ENCODE assay signal across 17 mouse cellular contexts in genomic region chr16:26357863-26358780, GRCm38 (mm10). TPM values are rescaled to one million over a fixed set of nuclear protein-coding genes. Genes with fewer than 3 reads are reported as not detected.
DNase-seq lines count a peak whose midpoint lies in the region; ATAC-seq and TF ChIP-seq lines count a peak whose summit lies in the region.
"Had no signal": no experiment of that assay in that cellular context is flagged by ENCODE, and none has a peak within 500 bp of the region (broad histone marks: within the 10 kb centered on the region; RNA-seq: fewer than 3 reads in every experiment).

No protein-coding gene starts in this region.

- peaks cover 4% of the 10 kb centered on the region; the same call in 1 of the 2 replicates for H3K4me1 ChIP-seq in kidney, embryonic 14.5 days (ENCODE audit: control insufficient read depth, insufficient read depth, low read length)
- H3K4me1 ChIP-seq in liver, embryonic 14.5 days (replicated peaks; ENCODE audit: control insufficient read depth in 2 of 2, insufficient read depth in 2 of 2, low read length in 1 of 2) = peaks cover 0 to 11% of the 10 kb centered on the region in 2 experiments
- H3K4me1 ChIP-seq: embryonic facial prominence, embryonic 13.5 days; heart, embryonic 10.5 days; limb, embryonic 13.5 days had no signal

- TF ChIP-seq CTCF in liver, embryonic 14.5 days (IDR thresholded peaks at IDR 0.05; ENCODE audit: low read depth) = no peak

- no peak overlapping the region for H3K9ac ChIP-seq in kidney, embryonic 14.5 days (ENCODE audit: low read depth, low read length)
- H3K9ac ChIP-seq in liver, embryonic 14.5 days (replicated peaks) = no peak overlapping the region
- H3K9ac ChIP-seq: embryonic facial prominence, embryonic 13.5 days; hindbrain, embryonic 14.5 days; limb, embryonic 13.5 days; neural tube, embryonic 12.5 days had no signal

- intact Hi-C loops in heart, postnatal 25 days (cut with DNase I) = no loop called here
- intact Hi-C loops in heart, postnatal 36 days (cut with DNase I) = no loop called here

- WGBS in kidney, embryonic 14.5 days = 53% methylated on average over 5 of the region's 5 CpGs
- 43% methylated on average over 5 of the region's 5 CpGs for WGBS in liver, embryonic 14.5 days (ENCODE audit: insufficient replicate concordance)

- DNase-seq in kidney, adult 8-10 months = peak; percentile 44 to 64
- peak; percentile 3 for DNase-seq in lung, postnatal 10 days
- no peak for DNase-seq in lung, postnatal 14 days
- DNase-seq in liver, embryonic 14.5 days (ENCODE audit: low read depth in 3 of 3, low spot score in 3 of 3) = no peak
- DNase-seq in heart, postnatal 25 days (ENCODE audit: low spot score) = no peak
- DNase-seq in heart, postnatal 36 days = no peak
- DNase-seq: adrenal gland, postnatal 25 days; cerebellum, adult 8-10 months; heart, postnatal 10 days; thymus, adult 18-20 months had no signal

- ATAC-seq in kidney, embryonic 14.5 days (ENCODE audit: low FRiP score, low TSS enrichment) = no peak
- peak; percentile 74 for ATAC-seq in liver, embryonic 14.5 days (ENCODE audit: insufficient read depth)
- ATAC-seq: intestine, embryonic 16.5 days had no signal

- H3K4me3 ChIP-seq in kidney, embryonic 14.5 days (ENCODE audit: low read length) = no peak overlapping the region
- H3K4me3 ChIP-seq in liver, embryonic 14.5 days (ENCODE audit: insufficient read depth in 1 of 2, low read depth in 2 of 2, low read length in 2 of 2) = no peak overlapping the region
- H3K4me3 ChIP-seq: embryonic facial prominence, embryonic 13.5 days; heart, embryonic 10.5 days; limb, embryonic 13.5 days; neural tube, embryonic 12.5 days had no signal

- no peak overlapping the region for H3K4me2 ChIP-seq in kidney, embryonic 14.5 days (replicated peaks; ENCODE audit: low read depth, low read length)
- H3K4me2 ChIP-seq in liver, embryonic 14.5 days (ENCODE audit: low read depth) = no peak overlapping the region
- H3K4me2 ChIP-seq: embryonic facial prominence, embryonic 13.5 days; hindbrain, embryonic 14.5 days; limb, embryonic 13.5 days; neural tube, embryonic 12.5 days had no signal

- TF ChIP-seq EP300 in liver, embryonic 14.5 days (IDR thresholded peaks at IDR 0.05; ENCODE audit: low read depth) = peak; percentile 46; the same call in 1 of the 2 replicates

- no peaks in the 10 kb centered on the region for H3K9me3 ChIP-seq in kidney, embryonic 14.5 days (ENCODE audit: control insufficient read depth, low read length)
- no peaks in the 10 kb centered on the region for H3K9me3 ChIP-seq in liver, embryonic 14.5 days (ENCODE audit: control insufficient read depth, low read length)
- H3K9me3 ChIP-seq: embryonic facial prominence, embryonic 13.5 days; heart, embryonic 10.5 days; neural tube, embryonic 12.5 days had no signal

- no peaks in the 10 kb centered on the region for H3K27me3 ChIP-seq in kidney, embryonic 14.5 days (ENCODE audit: control insufficient read depth, insufficient read depth, low read length)
- no peaks in the 10 kb centered on the region for H3K27me3 ChIP-seq in liver, embryonic 14.5 days (ENCODE audit: control insufficient read depth, insufficient read depth, low read length)
- H3K27me3 ChIP-seq: embryonic facial prominence, embryonic 13.5 days; limb, embryonic 13.5 days; neural tube, embryonic 12.5 days had no signal

- no peak overlapping the region for H3K27ac ChIP-seq in kidney, embryonic 14.5 days (ENCODE audit: low read depth, low read length)
- no peak overlapping the region for H3K27ac ChIP-seq in liver, embryonic 14.5 days
- H3K27ac ChIP-seq: embryonic facial prominence, embryonic 13.5 days; heart, embryonic 10.5 days; hindbrain, embryonic 14.5 days; limb, embryonic 13.5 days; neural tube, embryonic 12.5 days had no signal

- no peaks in the 10 kb centered on the region for H3K36me3 ChIP-seq in kidney, embryonic 14.5 days (ENCODE audit: control insufficient read depth, insufficient read depth, low read length)
- no peaks in the 10 kb centered on the region for H3K36me3 ChIP-seq in liver, embryonic 14.5 days (replicated peaks; ENCODE audit: control insufficient read depth, insufficient read depth, low read depth)
- H3K36me3 ChIP-seq: embryonic facial prominence, embryonic 13.5 days; heart, embryonic 10.5 days; limb, embryonic 13.5 days; neural tube, embryonic 12.5 days had no signal

RNA-seq across cellular contexts. Expression of gene Cldn1, which starts 13.5 kb away (rescaled TPM):
- polyA plus RNA-seq in kidney, embryonic 14.5 days (2014; fragmentation: Nextera tagmentation; extraction: Ambion mirVana) = 22.2 and 32.5 TPM in 2 replicates
- polyA plus RNA-seq in liver, embryonic 14.5 days (2012; rRNA removed) = 16.7 and 17.5 TPM in 2 replicates
- polyA plus RNA-seq in liver, embryonic 14.5 days (2014; fragmentation: Nextera tagmentation; extraction: Ambion mirVana) = 32.6 and 35.5 TPM in 2 replicates
- total RNA-seq in heart, postnatal 25 days (2021) = under 1 TPM; 0.42 to 0.53 TPM
- total RNA-seq in heart, postnatal 36 days (2021) = under 1 TPM; 0.43 to 0.78 TPM

Comparison
In these comparisons a context has a peak if more than half of its experiments do, and no peak if none do; other contexts are left out.
1. DNase-seq: peak in kidney, adult 8-10 months (2 of 2) and lung, postnatal 10 days (single experiment); none in lung, postnatal 14 days (single experiment), liver, embryonic 14.5 days (0 of 3), heart, postnatal 25 days (single experiment) and heart, postnatal 36 days (0 of 2).